Mouse (Mus musculus) CH12F3 (cell line): ENCODE measurements around the gene Tgm7.

Experiments used
- in situ Hi-C: fragments of 300-500 bp; cut with MboI; formaldehyde crosslinking; loops from 2 replicates; pipeline ENCODE4 v1.14.3; 2020; ENCODE audit warnings: low sequenced_read_pairs

The Tgm7 gene

GRCm38 (mm10) chr2:121074747-121075146 lies 34.8 kb downstream of the Tgm7 start:
- in situ Hi-C loops = no loop called here

- in situ Hi-C loops = no loop called here
These were observed 37.7 kb downstream of the Tgm7 start for GRCm38 (mm10) chr2:121071871-121072270.

- in situ Hi-C loops = no loop called here
These were observed 40.1 kb downstream of the Tgm7 start for GRCm38 (mm10) chr2:121069506-121069905.

- in situ Hi-C loops = no loop called here
These were observed 42.5 kb downstream of the Tgm7 start for GRCm38 (mm10) chr2:121067116-121067515.

- in situ Hi-C loops = no loop called here
These were observed 48.3 kb downstream of the Tgm7 start for GRCm38 (mm10) chr2:121061315-121061714.

- in situ Hi-C loops = no loop called here
These were observed 51.6 kb downstream of the Tgm7 start for GRCm38 (mm10) chr2:121057997-121058396.

GRCm38 (mm10) chr2:121055915-121056314 lies 53.7 kb downstream of the Tgm7 start:
- in situ Hi-C loops = no loop called here

- in situ Hi-C loops = no loop called here
These were observed 55.5 kb downstream of the Tgm7 start for GRCm38 (mm10) chr2:121054060-121054459.

- in situ Hi-C loops = no loop called here
These were observed 57.4 kb downstream of the Tgm7 start for GRCm38 (mm10) chr2:121052176-121052575.

GRCm38 (mm10) chr2:121045653-121046052 lies 63.9 kb downstream of the Tgm7 start:
- in situ Hi-C loops = no loop called here
